Comparison of ENCODE assay signal across 9 mouse cellular contexts in the genomic region with DNA sequence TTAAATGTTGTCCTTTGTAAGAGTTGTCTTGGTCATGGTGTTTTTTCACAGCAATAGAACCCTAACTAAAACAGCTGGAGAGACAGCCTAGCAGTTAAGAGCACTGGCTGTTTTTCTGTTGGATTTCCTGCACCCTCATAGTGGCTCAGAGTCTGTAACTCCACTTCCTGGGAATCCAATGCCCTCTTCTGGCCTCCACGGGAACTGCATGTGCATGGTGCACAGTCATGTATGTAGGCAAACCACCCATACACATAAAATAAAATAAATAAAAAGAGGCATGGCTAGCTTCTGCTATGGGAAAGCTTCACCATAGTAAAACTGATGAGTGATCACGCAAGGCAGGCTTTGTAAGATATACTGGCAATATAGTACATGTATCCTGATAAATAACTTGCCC. TPM values are rescaled to one million over a fixed set of nuclear protein-coding genes. Genes with fewer than 3 reads are reported as not detected.
A peak's percentile ranks its signal among the peaks of the same experiment; 100 is the strongest.
DNase-seq lines count a peak whose midpoint lies in the region; ATAC-seq and TF ChIP-seq lines count a peak whose summit lies in the region.
"Had no signal": no experiment of that assay in that cellular context is flagged by ENCODE, and none has a peak within 500 bp of the region (broad histone marks: within the 10 kb centered on the region; RNA-seq: fewer than 3 reads in every experiment).

No protein-coding gene starts in this region.

- no peak overlapping the region for H3K9ac ChIP-seq in embryonic facial prominence, embryonic 11.5 days (replicated peaks; ENCODE audit: low read length)
- H3K9ac ChIP-seq in lung, embryonic 14.5 days, result no peak overlapping the region
- H3K9ac ChIP-seq: limb, embryonic 13.5 days had no signal

- no peak overlapping the region for H3K27ac ChIP-seq in embryonic facial prominence, embryonic 11.5 days (replicated peaks; ENCODE audit: low read depth, low read length)
- H3K27ac ChIP-seq in lung, embryonic 14.5 days (ENCODE audit: low read depth), result no peak overlapping the region
- H3K27ac ChIP-seq: limb, embryonic 13.5 days had no signal

- no peak overlapping the region for H3K4me3 ChIP-seq in G1E (ENCODE audit: low read depth, low read length)
- H3K4me3 ChIP-seq in embryonic facial prominence, embryonic 11.5 days (ENCODE audit: low read depth, low read length), result no peak overlapping the region
- no peak overlapping the region for H3K4me3 ChIP-seq in lung, embryonic 14.5 days (ENCODE audit: low read depth, low read length)
- H3K4me3 ChIP-seq: limb, embryonic 13.5 days had no signal

- no peak overlapping the region for H3K4me2 ChIP-seq in embryonic facial prominence, embryonic 11.5 days (ENCODE audit: low read depth, low read length)
- H3K4me2 ChIP-seq in lung, embryonic 14.5 days, result no peak overlapping the region

- H3K27me3 ChIP-seq in G1E (ENCODE audit: insufficient read depth, low read length), result peaks cover 5% of the 10 kb centered on the region; the same call in 1 of the 2 replicates
- H3K27me3 ChIP-seq in embryonic facial prominence, embryonic 11.5 days (ENCODE audit: control insufficient read depth, insufficient read depth, low read length), result no peaks in the 10 kb centered on the region
- no peaks in the 10 kb centered on the region for H3K27me3 ChIP-seq in lung, embryonic 14.5 days (ENCODE audit: insufficient read depth, low read length)
- no peaks in the 10 kb centered on the region for H3K27me3 ChIP-seq in splenic B cell, adult 2 months (ENCODE audit: control insufficient read depth, insufficient read depth, low read length, poor library complexity, severe bottlenecking)
- H3K27me3 ChIP-seq: limb, embryonic 13.5 days had no signal

- H3K36me3 ChIP-seq in G1E (replicated peaks), result peaks cover 15% of the 10 kb centered on the region
- no peaks in the 10 kb centered on the region for H3K36me3 ChIP-seq in embryonic facial prominence, embryonic 11.5 days (replicated peaks; ENCODE audit: control insufficient read depth, insufficient read depth, low read depth, low read length)
- no peaks in the 10 kb centered on the region for H3K36me3 ChIP-seq in lung, embryonic 14.5 days (ENCODE audit: insufficient read depth)
- H3K36me3 ChIP-seq in splenic B cell, adult 2 months (ENCODE audit: control insufficient read depth, insufficient read depth, low read length, poor library complexity, severe bottlenecking), result no peaks in the 10 kb centered on the region
- H3K36me3 ChIP-seq: limb, embryonic 13.5 days had no signal

- ATAC-seq in G1E (ENCODE audit: extremely low read depth, insufficient number of reproducible peaks, low FRiP score, poor library complexity, severe bottlenecking), result no peak
- no peak for ATAC-seq in embryonic facial prominence, embryonic 11.5 days (replicated peaks; ENCODE audit: insufficient number of reproducible peaks, low FRiP score, low TSS enrichment, low read depth)
- ATAC-seq in lung, embryonic 14.5 days (ENCODE audit: insufficient read depth), result no peak

- 65% methylated on average over 2 of the region's 2 CpGs for WGBS in embryonic facial prominence, embryonic 11.5 days
- WGBS in lung, embryonic 14.5 days, result 55% methylated on average over 2 of the region's 2 CpGs

- DNase-seq in heart, adult 18-20 months, result peak; percentile 66 to 80
- no peak for DNase-seq in heart, adult 8-10 months (ENCODE audit: low spot score)
- DNase-seq in 3T3-L1 (ENCODE audit: low read depth, low spot score) (peak; percentile 75), G1E (ENCODE audit: low spot score) (no peak)
- peak; percentile 48 for DNase-seq in embryonic facial prominence, embryonic 11.5 days (ENCODE audit: low spot score)
- peak; percentile 62 for DNase-seq in lung, embryonic 14.5 days
- DNase-seq in splenic B cell, adult 2 months (ENCODE audit: low read depth, low spot score), result peak; percentile 88
- DNase-seq in left cerebral cortex, adult 9 months (ENCODE audit: low spot score in 2 of 2), result no peak

- H3K4me1 ChIP-seq in G1E (ENCODE audit: insufficient read depth, low read depth, low read length), result peaks cover 44% of the 10 kb centered on the region
- H3K4me1 ChIP-seq in embryonic facial prominence, embryonic 11.5 days (ENCODE audit: control insufficient read depth, insufficient read depth, low read length), result no peaks in the 10 kb centered on the region
- H3K4me1 ChIP-seq in lung, embryonic 14.5 days (ENCODE audit: insufficient read depth), result peaks cover 3% of the 10 kb centered on the region; the same call in 1 of the 2 replicates

- TF ChIP-seq CTCF in G1E (IDR thresholded peaks at IDR 0.05; ENCODE audit: low read depth, low read length), result peak; percentile 68
- TF ChIP-seq CTCF in lung, embryonic 14.5 days (IDR thresholded peaks at IDR 0.05; ENCODE audit: low read depth), result peak; percentile 70

- H3K9me3 ChIP-seq in G1E (replicated peaks), result no peaks in the 10 kb centered on the region
- H3K9me3 ChIP-seq in embryonic facial prominence, embryonic 11.5 days (replicated peaks; ENCODE audit: control insufficient read depth, low read length), result no peaks in the 10 kb centered on the region
- H3K9me3 ChIP-seq in lung, embryonic 14.5 days (ENCODE audit: low read depth, low read length), result no peaks in the 10 kb centered on the region
- H3K9me3 ChIP-seq: limb, embryonic 13.5 days had no signal

RNA-seq across cellular contexts. Expression of gene Tbc1d22a, which starts 9.0 kb away (rescaled TPM):
- 10 to 100 TPM; 25.7 to 26.0 TPM for total RNA-seq in heart, adult 18-20 months (2021)
- 10 to 100 TPM; 24.9 to 30.8 (median 27.7) TPM for total RNA-seq in heart, adult 8-10 months (2022)
- 7.4 and 11.9 TPM in 2 replicates for total RNA-seq in G1E (2014; fragmentation: Nextera tagmentation)
- total RNA-seq in G1E (2017), result 13.6 and 16.0 TPM in 2 replicates
- 8.8 and 11.5 TPM in 2 replicates for polyA plus RNA-seq in G1E (2012)
- polyA plus RNA-seq in embryonic facial prominence, embryonic 11.5 days (2014; fragmentation: Nextera tagmentation; extraction: Ambion mirVana), result 6.2 and 7.6 TPM in 2 replicates
- 8.4 and 10.6 TPM in 2 replicates for polyA plus RNA-seq in lung, embryonic 14.5 days (2014; fragmentation: Nextera tagmentation; extraction: Ambion mirVana)

RNA-seq across cellular contexts. Expression of gene Cerk, which starts 19.4 kb away (rescaled TPM):
- 10 to 100 TPM; 29.2 to 32.0 TPM for total RNA-seq in heart, adult 18-20 months (2021)
- 10 to 100 TPM; 25.5 to 32.9 (median 29.4) TPM for total RNA-seq in heart, adult 8-10 months (2022)
- 0.19 TPM in 1 of 2 replicates, not detected in the other for total RNA-seq in G1E (2014; fragmentation: Nextera tagmentation)
- 0.06 and 0.22 TPM in 2 replicates for total RNA-seq in G1E (2017)
- 0.01 and 0.02 TPM in 2 replicates for polyA plus RNA-seq in G1E (2012)
- polyA plus RNA-seq in embryonic facial prominence, embryonic 11.5 days (2014; fragmentation: Nextera tagmentation; extraction: Ambion mirVana), result 16.3 and 17.6 TPM in 2 replicates
- 33.8 and 34.2 TPM in 2 replicates for polyA plus RNA-seq in lung, embryonic 14.5 days (2014; fragmentation: Nextera tagmentation; extraction: Ambion mirVana)

Comparison
In these comparisons a context has a peak if more than half of its experiments do, and no peak if none do; other contexts are left out.
1. DNase-seq: peak in heart, adult 18-20 months (2 of 2), 3T3-L1 (single experiment), embryonic facial prominence, embryonic 11.5 days (single experiment), lung, embryonic 14.5 days (single experiment) and splenic B cell, adult 2 months (single experiment); none in heart, adult 8-10 months (single experiment), G1E (single experiment) and left cerebral cortex, adult 9 months (0 of 2).
2. RNA of gene Cerk, which starts 19.4 kb away (total RNA-seq): 29.2 to 32.0 TPM in heart, adult 18-20 months and 25.5 to 32.9 TPM in heart, adult 8-10 months; 0.06 to 0.22 TPM in G1E; every median in the first group is over 10 times any median in the second.